ENCODE assay signal across 18 mouse cellular contexts in the genomic region with DNA sequence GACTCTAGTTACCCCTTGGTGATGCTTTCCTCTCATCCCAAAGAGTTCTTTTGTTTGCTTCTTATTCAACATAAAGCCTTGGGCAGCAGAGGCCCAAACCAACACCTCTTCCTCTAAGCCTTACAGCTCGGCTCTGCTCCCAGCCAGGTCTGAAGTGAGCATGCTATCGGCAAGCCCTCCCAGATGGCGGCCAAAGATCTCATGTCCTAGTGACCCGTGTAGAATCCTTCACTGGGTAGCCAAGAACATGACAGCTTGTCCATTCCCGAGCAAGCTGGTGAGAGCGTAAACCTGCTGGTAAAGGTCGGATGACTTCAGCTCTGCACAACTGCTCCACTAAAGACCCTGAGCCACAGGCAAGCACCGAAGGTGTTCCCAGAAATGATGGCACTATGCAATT.
DNase-seq lines count a peak whose midpoint lies in the region; ATAC-seq and TF ChIP-seq lines count a peak whose summit lies in the region.
"Had no signal": no experiment of that assay in that cellular context is flagged by ENCODE, and none has a peak within 500 bp of the region (broad histone marks: within the 10 kb centered on the region; RNA-seq: fewer than 3 reads in every experiment).

No protein-coding gene starts in this region.

- H3K4me3 ChIP-seq in hindbrain, postnatal 0 days (ENCODE audit: low read length) = no peak overlapping the region
- H3K4me3 ChIP-seq in hindbrain, embryonic 16.5 days (ENCODE audit: low read length) = no peak overlapping the region
- H3K4me3 ChIP-seq in forebrain, postnatal 0 days (ENCODE audit: low read depth, low read length) = no peak overlapping the region
- H3K4me3 ChIP-seq: embryonic facial prominence, embryonic 10.5 days; embryonic facial prominence, embryonic 12.5 days; forebrain, embryonic 13.5 days; forebrain, embryonic 15.5 days had no signal

- no peak overlapping the region for H3K27ac ChIP-seq in hindbrain, postnatal 0 days
- H3K27ac ChIP-seq in hindbrain, embryonic 16.5 days (ENCODE audit: low read depth, low read length) = no peak overlapping the region
- H3K27ac ChIP-seq in forebrain, postnatal 0 days (ENCODE audit: low read depth, low read length) = no peak overlapping the region
- H3K27ac ChIP-seq: embryonic facial prominence, embryonic 10.5 days; embryonic facial prominence, embryonic 12.5 days; forebrain, embryonic 13.5 days; forebrain, embryonic 15.5 days had no signal

- H3K4me1 ChIP-seq in hindbrain, postnatal 0 days (ENCODE audit: insufficient read depth, low read length) = no peaks in the 10 kb centered on the region
- no peaks in the 10 kb centered on the region for H3K4me1 ChIP-seq in hindbrain, embryonic 16.5 days (ENCODE audit: control insufficient read depth, insufficient read depth, low read depth, low read length)
- H3K4me1 ChIP-seq in forebrain, postnatal 0 days (ENCODE audit: insufficient read depth) = no peaks in the 10 kb centered on the region
- H3K4me1 ChIP-seq: embryonic facial prominence, embryonic 10.5 days; embryonic facial prominence, embryonic 12.5 days; forebrain, embryonic 15.5 days had no signal

- DNase-seq in cerebellum, postnatal 14 days = peak; percentile 55 to 59
- no peak for DNase-seq in cerebellum, adult 8-10 months
- peak; percentile 33 for DNase-seq in hindbrain, postnatal 0 days (ENCODE audit: low spot score)
- DNase-seq in ES-CJ7 (ENCODE audit: low read depth, low spot score) = peak; percentile 14
- DNase-seq in forebrain, postnatal 0 days = no peak
- DNase-seq: adrenal gland, adult 8-10 months; adrenal gland, postnatal 14 days; adrenal gland, postnatal 36 days; cerebellum, adult 18-20 months; cerebellum, adult 9-11 months had no signal

- H3K9me3 ChIP-seq in hindbrain, postnatal 0 days (ENCODE audit: low read length) = no peaks in the 10 kb centered on the region
- no peaks in the 10 kb centered on the region for H3K9me3 ChIP-seq in hindbrain, embryonic 16.5 days (ENCODE audit: control insufficient read depth, low read length)
- no peaks in the 10 kb centered on the region for H3K9me3 ChIP-seq in forebrain, postnatal 0 days (ENCODE audit: low read length)
- H3K9me3 ChIP-seq: embryonic facial prominence, embryonic 10.5 days; embryonic facial prominence, embryonic 12.5 days; forebrain, embryonic 13.5 days; forebrain, embryonic 15.5 days had no signal

- no peak overlapping the region for H3K9ac ChIP-seq in hindbrain, postnatal 0 days (replicated peaks; ENCODE audit: low read length)
- H3K9ac ChIP-seq in hindbrain, embryonic 16.5 days (ENCODE audit: low read depth, low read length) = no peak overlapping the region
- no peak overlapping the region for H3K9ac ChIP-seq in forebrain, postnatal 0 days
- H3K9ac ChIP-seq: embryonic facial prominence, embryonic 12.5 days; forebrain, embryonic 13.5 days; forebrain, embryonic 15.5 days had no signal

- ATAC-seq in hindbrain, postnatal 0 days = no peak
- no peak for ATAC-seq in hindbrain, embryonic 16.5 days
- ATAC-seq in forebrain, postnatal 0 days = no peak
- ATAC-seq: activated CD4-positive, CD25-positive, alpha-beta regulatory T cell, adult 4 months; forebrain, embryonic 13.5 days; forebrain, embryonic 15.5 days; Patski had no signal

- TF ChIP-seq CTCF in hindbrain, postnatal 0 days (IDR thresholded peaks at IDR 0.05; ENCODE audit: low read depth) = no peak
- TF ChIP-seq CTCF in forebrain, postnatal 0 days (IDR thresholded peaks at IDR 0.05; ENCODE audit: low read depth) = no peak

- WGBS in hindbrain, postnatal 0 days = 78% methylated on average over 8 of the region's 8 CpGs
- WGBS in hindbrain, embryonic 16.5 days = 89% methylated on average over 8 of the region's 8 CpGs
- 90% methylated on average over 8 of the region's 8 CpGs for WGBS in forebrain, postnatal 0 days

- H3K4me2 ChIP-seq in hindbrain, postnatal 0 days (ENCODE audit: low read depth, low read length) = no peak overlapping the region
- no peak overlapping the region for H3K4me2 ChIP-seq in hindbrain, embryonic 16.5 days (ENCODE audit: low read length)
- H3K4me2 ChIP-seq in forebrain, postnatal 0 days (ENCODE audit: low read depth) = no peak overlapping the region
- H3K4me2 ChIP-seq: embryonic facial prominence, embryonic 12.5 days; forebrain, embryonic 13.5 days; forebrain, embryonic 15.5 days had no signal

- H3K27me3 ChIP-seq in hindbrain, postnatal 0 days (ENCODE audit: insufficient read depth, low read length) = no peaks in the 10 kb centered on the region
- no peaks in the 10 kb centered on the region for H3K27me3 ChIP-seq in hindbrain, embryonic 16.5 days (replicated peaks; ENCODE audit: control insufficient read depth, insufficient read depth, low read length)
- no peaks in the 10 kb centered on the region for H3K27me3 ChIP-seq in forebrain, postnatal 0 days (ENCODE audit: insufficient read depth, low read length)
- H3K27me3 ChIP-seq: embryonic facial prominence, embryonic 12.5 days; forebrain, embryonic 13.5 days; forebrain, embryonic 15.5 days; Patski had no signal

- H3K36me3 ChIP-seq in hindbrain, postnatal 0 days (ENCODE audit: insufficient read depth, low read length) = no peaks in the 10 kb centered on the region
- no peaks in the 10 kb centered on the region for H3K36me3 ChIP-seq in hindbrain, embryonic 16.5 days (ENCODE audit: control insufficient read depth, insufficient read depth, low read length)
- no peaks in the 10 kb centered on the region for H3K36me3 ChIP-seq in forebrain, postnatal 0 days (ENCODE audit: insufficient read depth)
- H3K36me3 ChIP-seq: embryonic facial prominence, embryonic 10.5 days; embryonic facial prominence, embryonic 12.5 days; forebrain, embryonic 15.5 days; G1E had no signal

Comparison
In these comparisons a context has a peak if more than half of its experiments do, and no peak if none do; other contexts are left out.
1. DNase-seq: peak in cerebellum, postnatal 14 days (2 of 2), hindbrain, postnatal 0 days (single experiment) and ES-CJ7 (single experiment); none in cerebellum, adult 8-10 months (single experiment) and forebrain, postnatal 0 days (single experiment).